Mouse (Mus musculus) MEL (cell line): ENCODE measurements at regions not wholly inside any gene's neighbourhood (a gene's known extent, or its start where the extent isn't known, plus 50 kb on each side); places are given as distances from the start of the nearest gene placed in this dataset.
A peak's percentile ranks its signal among the peaks of the same experiment; 100 is the strongest.

Experiments used
- DNase-seq: peaks from one replicate; pipeline ENCODE4 v3.0.0; 2011; ENCODE audit warnings: low read depth, low spot score
- H3K27ac ChIP-seq: 2 replicates; pipeline ENCODE4 v1.5.1; 2012; ENCODE audit warnings: low read depth, mild to moderate bottlenecking, control low read depth, low read length, moderate library complexity; ENCODE audit not compliant: control insufficient read depth
- H3K27me3 ChIP-seq, 2 experiments: fragments of 150-350 bp in 1 of 2; sonication (generic) in 1 of 2; 2 replicates each; pipeline ENCODE4 v1.6.1; 2012; ENCODE audit warnings: low read length in 2 of 2, mild to moderate bottlenecking in 2 of 2, improper control_type of control experiment in 1 of 2, moderate library complexity in 1 of 2; ENCODE audit not compliant: insufficient read depth in 2 of 2, control insufficient read depth in 1 of 2
- H3K36me3 ChIP-seq, 2 experiments: 2 replicates each; pipeline ENCODE4 v1.6.1; 2012 to 2014; ENCODE audit warnings: low read length in 2 of 2, improper control_type of control experiment in 1 of 2, inconsistent platforms in 1 of 2, mild to moderate bottlenecking in 1 of 2; ENCODE audit not compliant: insufficient read depth in 2 of 2, control insufficient read depth in 1 of 2
- H3K4me1 ChIP-seq, 2 experiments: fragments of 150-350 bp in 1 of 2; sonication (generic) in 1 of 2; 2 replicates each; pipeline ENCODE4 v1.6.1; 2012; ENCODE audit warnings: low read length in 2 of 2, improper control_type of control experiment in 1 of 2, mild to moderate bottlenecking in 1 of 2; ENCODE audit not compliant: insufficient read depth in 2 of 2, control insufficient read depth in 1 of 2
- H3K4me3 ChIP-seq, 2 experiments: fragments of 150-350 bp in 1 of 2; sonication (generic) in 1 of 2; 2 replicates each; pipeline ENCODE4 v1.5.1; 2012; ENCODE audit warnings: low read depth in 2 of 2, low read length in 2 of 2, mild to moderate bottlenecking in 2 of 2, moderate library complexity in 2 of 2, control low read depth in 1 of 2, improper control_type of control experiment in 1 of 2; ENCODE audit not compliant: control insufficient read depth in 1 of 2, insufficient read depth in 1 of 2
- H3K79me2 ChIP-seq: 2 replicates; pipeline ENCODE4 v1.6.1; 2012; ENCODE audit warnings: mild to moderate bottlenecking, low read length, moderate library complexity; ENCODE audit not compliant: control insufficient read depth, poor library complexity, insufficient read depth
- H3K9ac ChIP-seq: 2 replicates; pipeline ENCODE4 v1.6.1; 2012; ENCODE audit warnings: low read depth, mild to moderate bottlenecking, control low read depth, low read length, moderate library complexity; ENCODE audit not compliant: control insufficient read depth, poor library complexity, severe bottlenecking
- H3K9me3 ChIP-seq: fragments of 150-350 bp; sonication (generic); replicated peaks from 2 replicates; pipeline ENCODE4 v1.6.1; 2012; ENCODE audit warnings: mild to moderate bottlenecking, low read length, improper control_type of control experiment, moderate library complexity; ENCODE audit not compliant: insufficient read depth
- BHLHE40 ChIP-seq: IDR thresholded peaks from 2 replicates; pipeline ENCODE4 v1.6.1; 2012; ENCODE audit warnings: low read depth, mild to moderate bottlenecking, inconsistent platforms, low read length, improper control_type of control experiment, borderline replicate concordance
- CHD1 ChIP-seq: IDR thresholded peaks from 2 replicates; pipeline ENCODE4 v1.6.1; 2012; ENCODE audit warnings: low read depth, mild to moderate bottlenecking, inconsistent platforms, low read length, improper control_type of control experiment
- CTCF ChIP-seq, 3 experiments: IDR thresholded peaks in 2 of 3; conservative IDR thresholded peaks in 1 of 3; 2 replicates each; pipeline ENCODE4 v1.5.1; 2011 to 2012; ENCODE audit warnings: low read length in 3 of 3, low read depth in 2 of 3, mild to moderate bottlenecking in 2 of 3, improper control_type of control experiment in 1 of 3, inconsistent platforms in 1 of 3, mixed read lengths in 1 of 3, moderate library complexity in 1 of 3; ENCODE audit not compliant: control insufficient read depth in 1 of 3, insufficient read depth in 1 of 3, poor library complexity in 1 of 3, severe bottlenecking in 1 of 3
- E2F4 ChIP-seq: IDR thresholded peaks from 2 replicates; pipeline ENCODE4 v1.6.1; 2011; ENCODE audit warnings: low read depth, low read length, improper control_type of control experiment, borderline replicate concordance
- ELF1 ChIP-seq: IDR thresholded peaks from 2 replicates; pipeline ENCODE4 v1.6.1; 2014; ENCODE audit warnings: low read depth, mild to moderate bottlenecking, inconsistent platforms, low read length, improper control_type of control experiment, moderate library complexity
- EP300 ChIP-seq, 2 experiments: IDR thresholded peaks; 2 replicates each; pipeline ENCODE4 v1.6.1; 2011; ENCODE audit warnings: improper control_type of control experiment in 2 of 2, low read length in 2 of 2, low read depth in 1 of 2, mild to moderate bottlenecking in 1 of 2
- ETS1 ChIP-seq: IDR thresholded peaks from 2 replicates; pipeline ENCODE4 v1.6.1; 2012; ENCODE audit warnings: low read depth, mild to moderate bottlenecking, inconsistent platforms, low read length, improper control_type of control experiment, moderate library complexity
- GABPA ChIP-seq: IDR thresholded peaks from 2 replicates; pipeline ENCODE4 v1.6.1; 2012; ENCODE audit warnings: low read depth, mild to moderate bottlenecking, inconsistent platforms, low read length, improper control_type of control experiment, moderate library complexity
- GATA1 ChIP-seq: IDR thresholded peaks from 2 replicates; pipeline ENCODE4 v1.6.1; 2011; ENCODE audit warnings: low read depth, low read length, improper control_type of control experiment
- HCFC1 ChIP-seq: IDR thresholded peaks from 2 replicates; pipeline ENCODE4 v1.6.1; 2012; ENCODE audit warnings: low read depth, mild to moderate bottlenecking, inconsistent platforms, low read length, improper control_type of control experiment, moderate library complexity
- JUND ChIP-seq: IDR thresholded peaks from 2 replicates; pipeline ENCODE4 v1.6.1; 2011; ENCODE audit warnings: low read depth, mild to moderate bottlenecking, improper control_type of control experiment, low read length
- KAT2A ChIP-seq: conservative IDR thresholded peaks from 2 replicates; pipeline ENCODE4 v1.6.1; 2012; ENCODE audit warnings: low read depth, low read length, improper control_type of control experiment, inconsistent platforms
- MAFK ChIP-seq: IDR thresholded peaks from 2 replicates; pipeline ENCODE4 v1.6.1; 2011; ENCODE audit warnings: low read depth, mild to moderate bottlenecking, low read length, improper control_type of control experiment, borderline replicate concordance
- MAX ChIP-seq: IDR thresholded peaks from 2 replicates; pipeline ENCODE4 v1.6.1; 2011; ENCODE audit warnings: low read length, improper control_type of control experiment
- MAZ ChIP-seq: IDR thresholded peaks from 2 replicates; pipeline ENCODE4 v1.6.1; 2012; ENCODE audit warnings: low read depth, mild to moderate bottlenecking, inconsistent platforms, low read length, improper control_type of control experiment
- MEF2A ChIP-seq: IDR thresholded peaks from 2 replicates; pipeline ENCODE4 v1.6.1; 2014; ENCODE audit warnings: low read depth, mild to moderate bottlenecking, inconsistent platforms, low read length, improper control_type of control experiment; ENCODE audit not compliant: poor library complexity, insufficient replicate concordance, severe bottlenecking; ENCODE audit errors: extremely low read depth
- MXI1 ChIP-seq: IDR thresholded peaks from 2 replicates; pipeline ENCODE4 v1.6.1; 2011; ENCODE audit warnings: mild to moderate bottlenecking, low read depth, low read length, improper control_type of control experiment
- MYB ChIP-seq: IDR thresholded peaks from 2 replicates; pipeline ENCODE4 v1.6.1; 2011; ENCODE audit warnings: mild to moderate bottlenecking, low read depth, low read length, improper control_type of control experiment
- MYC ChIP-seq: IDR thresholded peaks from 2 replicates; pipeline ENCODE4 v1.6.1; 2011; ENCODE audit warnings: low read depth, mild to moderate bottlenecking, low read length, improper control_type of control experiment, moderate library complexity
- NELFE ChIP-seq: IDR thresholded peaks from 2 replicates; pipeline ENCODE4 v1.6.1; 2011; ENCODE audit warnings: low read depth, low read length, improper control_type of control experiment
- NRF1 ChIP-seq: IDR thresholded peaks from 2 replicates; pipeline ENCODE4 v1.6.1; 2014; ENCODE audit warnings: low read depth, mild to moderate bottlenecking, inconsistent platforms, low read length, improper control_type of control experiment, moderate library complexity; ENCODE audit not compliant: poor library complexity, insufficient read depth, severe bottlenecking
- POLR2A ChIP-seq, 2 experiments: IDR thresholded peaks; 2 replicates each; pipeline ENCODE4 v1.6.1; 2011 to 2012; ENCODE audit warnings: low read length in 2 of 2, mild to moderate bottlenecking in 2 of 2, control low read depth in 1 of 2, improper control_type of control experiment in 1 of 2, low read depth in 1 of 2, moderate library complexity in 1 of 2; ENCODE audit not compliant: control insufficient read depth in 1 of 2, insufficient read depth in 1 of 2, poor library complexity in 1 of 2
- POLR2AphosphoS2 ChIP-seq: IDR thresholded peaks from 2 replicates; pipeline ENCODE4 v1.6.1; 2011; ENCODE audit warnings: low read length, improper control_type of control experiment
- POLR2AphosphoS5 ChIP-seq: IDR thresholded peaks from 2 replicates; pipeline ENCODE4 v1.6.1; 2012; ENCODE audit warnings: low read depth, borderline replicate concordance, mild to moderate bottlenecking, inconsistent platforms, low read length, moderate library complexity, mixed read lengths
- RAD21 ChIP-seq: IDR thresholded peaks from 2 replicates; pipeline ENCODE4 v1.6.1; 2011; ENCODE audit warnings: mild to moderate bottlenecking, low read depth, low read length, improper control_type of control experiment
- RCOR1 ChIP-seq: IDR thresholded peaks from 2 replicates; pipeline ENCODE4 v1.6.1; 2012; ENCODE audit warnings: low read depth, mild to moderate bottlenecking, inconsistent platforms, low read length, improper control_type of control experiment
- SIN3A ChIP-seq: IDR thresholded peaks from 2 replicates; pipeline ENCODE4 v1.6.1; 2012; ENCODE audit warnings: low read length, improper control_type of control experiment, inconsistent platforms
- SMC3 ChIP-seq: IDR thresholded peaks from 2 replicates; pipeline ENCODE4 v1.6.1; 2011; ENCODE audit warnings: low read depth, low read length, improper control_type of control experiment
- TAL1 ChIP-seq: IDR thresholded peaks from 2 replicates; pipeline ENCODE4 v1.6.1; 2012; ENCODE audit warnings: mild to moderate bottlenecking, inconsistent platforms, low read length, moderate library complexity, mixed read lengths
- TBP ChIP-seq: IDR thresholded peaks from 2 replicates; pipeline ENCODE4 v1.8.0; 2011; ENCODE audit warnings: low read depth, low read length, improper control_type of control experiment
- TCF12 ChIP-seq: IDR thresholded peaks from 2 replicates; pipeline ENCODE4 v1.6.1; 2014; ENCODE audit warnings: low read depth, mild to moderate bottlenecking, inconsistent platforms, low read length, improper control_type of control experiment, moderate library complexity
- UBTF ChIP-seq: IDR thresholded peaks from 2 replicates; pipeline ENCODE4 v1.6.1; 2012; ENCODE audit warnings: low read depth, mild to moderate bottlenecking, inconsistent platforms, low read length, improper control_type of control experiment, moderate library complexity, borderline replicate concordance; ENCODE audit not compliant: insufficient read depth
- USF2 ChIP-seq, 2 experiments: IDR thresholded peaks; 2 replicates each; pipeline ENCODE4 v1.6.1; 2011 to 2012; ENCODE audit warnings: improper control_type of control experiment in 2 of 2, low read length in 2 of 2, borderline replicate concordance in 1 of 2, inconsistent platforms in 1 of 2, low read depth in 1 of 2, mild to moderate bottlenecking in 1 of 2; ENCODE audit not compliant: insufficient read depth in 1 of 2
- ZKSCAN1 ChIP-seq: IDR thresholded peaks from 2 replicates; pipeline ENCODE4 v1.6.1; 2012; ENCODE audit warnings: low read depth, mild to moderate bottlenecking, inconsistent platforms, low read length, improper control_type of control experiment, moderate library complexity

DNA sequence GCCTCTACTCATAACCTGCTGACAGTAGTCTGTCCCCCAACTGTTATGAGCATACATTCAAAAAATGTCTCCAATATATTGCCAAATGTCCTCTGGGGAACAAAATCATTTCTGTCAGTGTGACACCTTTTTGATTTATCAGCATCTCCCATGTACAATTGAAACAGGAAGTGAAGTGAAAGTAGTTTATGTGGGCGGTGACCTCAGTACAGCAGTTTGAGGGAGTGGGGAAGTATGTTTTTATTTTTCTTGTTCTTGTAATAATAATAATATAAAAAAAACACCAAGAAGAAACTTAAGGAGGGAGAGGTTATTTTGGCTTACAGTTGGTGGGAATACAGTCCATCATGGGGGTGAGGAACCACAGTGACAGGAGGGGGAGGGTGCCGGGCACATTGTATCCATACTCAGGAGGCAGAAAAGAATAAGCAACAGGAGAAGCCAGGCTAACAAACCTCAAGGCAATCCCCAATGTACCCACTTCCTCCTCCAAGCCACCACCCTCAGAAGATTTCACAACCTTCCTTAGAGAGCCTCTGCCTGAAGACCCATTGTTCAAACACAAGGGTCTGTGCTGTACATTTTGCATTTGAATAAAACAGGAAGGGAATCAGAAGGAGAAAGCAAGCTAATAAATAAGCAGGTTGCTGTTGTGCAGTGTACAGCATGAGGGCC is 93.7 kb upstream of the Plcl2 start (continued):
- TF ChIP-seq NRF1 = no peak
- TF ChIP-seq TCF12 = peak; percentile 45; the same call in 1 of the 2 replicates
- TF ChIP-seq UBTF = 0 out of 2 replicates have a peak, but pooled peaks have one; percentile 49
- TF ChIP-seq, all 39 proteins: peak for 10

DNA sequence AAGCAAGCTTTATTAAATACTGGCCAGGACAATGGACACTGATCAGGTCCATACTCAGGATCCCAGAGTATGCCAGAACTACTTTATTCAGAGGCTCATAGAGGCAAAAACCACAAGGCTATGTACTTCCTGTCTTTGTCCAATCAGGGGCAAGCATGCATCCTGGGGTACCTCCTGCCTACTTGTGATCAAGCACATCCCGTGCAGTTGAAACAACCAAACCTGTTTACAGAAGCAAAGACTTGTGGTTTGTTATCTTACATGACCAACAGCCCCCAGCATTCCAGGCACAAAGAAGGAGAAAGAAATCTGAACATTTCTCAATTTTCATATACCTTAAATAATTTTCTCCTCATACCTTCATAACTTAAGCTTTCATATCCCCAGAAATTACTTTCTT is 93.1 kb upstream of the Plcl2 start:
- peaks cover 0 to 44% of the 10 kb centered on the region in 2 experiments; a peak in 2 of 4 replicates for H3K36me3 ChIP-seq
- peak overlapping the region; percentile 75 for H3K27ac ChIP-seq
- peaks cover 24 to 42% of the 10 kb centered on the region in 2 experiments for H3K4me1 ChIP-seq
- peak overlapping the region; percentile 42 for H3K9ac ChIP-seq
- H3K9me3 ChIP-seq = no peaks in the 10 kb centered on the region
- no peaks in the 10 kb centered on the region for H3K27me3 ChIP-seq
- peak overlapping the region; percentile 18 to 43 for H3K4me3 ChIP-seq
- no peaks in the 10 kb centered on the region for H3K79me2 ChIP-seq
- DNase-seq = peak; percentile 88
- no peak for TF ChIP-seq UBTF
- TF ChIP-seq GABPA = no peak
- TF ChIP-seq MAZ = 0 out of 2 replicates have a peak, but pooled peaks have one; percentile 44
- TF ChIP-seq NELFE = no peak
- TF ChIP-seq USF2 (IDR thresholded peaks at IDR 0.05; ENCODE audit: borderline replicate concordance in 1 of 2, insufficient read depth in 1 of 2, low read depth in 1 of 2, low read length in 2 of 2) = no peak
- no peak for TF ChIP-seq E2F4
- TF ChIP-seq CTCF (IDR thresholded peaks at IDR 0.05 in 2 of 3, conservative IDR thresholded peaks at IDR 0.05 in 1 of 3; ENCODE audit: control insufficient read depth in 1 of 3, insufficient read depth in 1 of 3, low read depth in 2 of 3, low read length in 3 of 3, poor library complexity in 1 of 3, severe bottlenecking in 1 of 3) = no peak
- peak; percentile 99 for TF ChIP-seq RCOR1
- TF ChIP-seq MYB = peak; percentile 46; the same call in 1 of the 2 replicates
- TF ChIP-seq ELF1 = no peak
- peak; percentile 91 for TF ChIP-seq TCF12
- TF ChIP-seq JUND = no peak
- no peak for TF ChIP-seq KAT2A
- TF ChIP-seq POLR2A (IDR thresholded peaks at IDR 0.05; ENCODE audit: control insufficient read depth in 1 of 2, insufficient read depth in 1 of 2, low read depth in 1 of 2, low read length in 2 of 2, poor library complexity in 1 of 2) = no peak
- no peak for TF ChIP-seq MYC
- peak; percentile 58; the same call in 1 of the 2 replicates for TF ChIP-seq HCFC1
- TF ChIP-seq TBP = no peak
- peak; percentile 95 for TF ChIP-seq BHLHE40
- peak; percentile 78 for TF ChIP-seq ETS1
- TF ChIP-seq TAL1 = peak; percentile 94
- peak; percentile 12; the same call in 1 of the 2 replicates for TF ChIP-seq MAX
- TF ChIP-seq SIN3A = peak; percentile 44; the same call in 1 of the 2 replicates
- TF ChIP-seq EP300 (IDR thresholded peaks at IDR 0.05; ENCODE audit: low read depth in 1 of 2, low read length in 2 of 2) = peak; percentile 84 to 91; a peak in 3 of 4 replicates
- TF ChIP-seq POLR2AphosphoS5 = no peak
- TF ChIP-seq MEF2A = no peak
- no peak for TF ChIP-seq CHD1
- no peak for TF ChIP-seq MXI1
- TF ChIP-seq RAD21 = no peak
- no peak for TF ChIP-seq SMC3
- TF ChIP-seq POLR2AphosphoS2 = no peak
- TF ChIP-seq GATA1 = peak; percentile 93
- TF ChIP-seq MAFK = peak; percentile 58; the same call in 1 of the 2 replicates
- no peak for TF ChIP-seq ZKSCAN1
